Mouse (Mus musculus): ENCODE measurements around the gene Artn.

GRCm38 (mm10) chr4:117972999-117973398 lies 43.4 kb upstream of the Artn start:
- TF ChIP-seq CTCF (IDR thresholded peaks at IDR 0.05; ENCODE audit: insufficient read depth, low read length) (no peak), POLR2A (IDR thresholded peaks at IDR 0.05; ENCODE audit: borderline replicate concordance, extremely low read depth, low read depth, low read length) (no peak)
